Mouse (Mus musculus): ENCODE results near the gene Itga9. TPM values are rescaled to one million over a fixed set of nuclear protein-coding genes. Genes with fewer than 3 reads are reported as not detected.

Gene Itga9
- polyA plus RNA-seq, 1 experiment, result 8.2 TPM

- no peak for DNase-seq (ENCODE audit: low read depth, low spot score)
- WGBS, result 48% methylated on average over 7 of the region's 7 CpGs
Observed at GRCm38 (mm10) chr9:118838910-118839667, 232.6 kb downstream of the Itga9 start.

- 78% methylated on average over 6 of the region's 6 CpGs for WGBS
- DNase-seq (ENCODE audit: low read depth, low spot score), result no peak
Observed at GRCm38 (mm10) chr9:118841247-118841646, 234.8 kb downstream of the Itga9 start.

GRCm38 (mm10) chr9:118841907-118842432, 235.5 kb downstream of the Itga9 start:
- 75% methylated on average over 7 of the region's 7 CpGs for WGBS
- DNase-seq (ENCODE audit: low read depth, low spot score), result no peak

GRCm38 (mm10) chr9:118843711-118844110, 237.2 kb downstream of the Itga9 start:
- WGBS, result 67% methylated on average over 5 of the region's 5 CpGs
- no peak for DNase-seq (ENCODE audit: low read depth, low spot score)

- no peak for DNase-seq (ENCODE audit: low read depth, low spot score)
- 82% methylated on average over 5 of the region's 5 CpGs for WGBS
Observed at GRCm38 (mm10) chr9:118845003-118845402, 238.5 kb downstream of the Itga9 start.

GRCm38 (mm10) chr9:118846766-118847165, 240.3 kb downstream of the Itga9 start:
- WGBS, result 41% methylated on average over 3 of the region's 3 CpGs
- no peak for DNase-seq (ENCODE audit: low read depth, low spot score)

- WGBS, result 70% methylated on average over 9 of the region's 9 CpGs
Observed at GRCm38 (mm10) chr9:118856665-118857064, 250.2 kb downstream of the Itga9 start.

GRCm38 (mm10) chr9:118860613-118861141, 254.2 kb downstream of the Itga9 start:
- WGBS, result 86% methylated on average over 12 of the region's 12 CpGs
- DNase-seq (ENCODE audit: low read depth, low spot score), result no peak

More at GRCm38 (mm10) chr9:118856665-118857064, 250.2 kb downstream of the Itga9 start:
- no peak for DNase-seq (ENCODE audit: low read depth, low spot score)

GRCm38 (mm10) chr9:118862214-118862613, 255.7 kb downstream of the Itga9 start:
- WGBS, result 79% methylated on average over 12 of the region's 12 CpGs

GRCm38 (mm10) chr9:118862852-118863260, 256.4 kb downstream of the Itga9 start:
- DNase-seq (ENCODE audit: low read depth, low spot score), result no peak
- 56% methylated on average over 9 of the region's 9 CpGs for WGBS

More at GRCm38 (mm10) chr9:118862214-118862613, 255.7 kb downstream of the Itga9 start:
- no peak for DNase-seq (ENCODE audit: low read depth, low spot score)

- 89% methylated on average over 8 of the region's 8 CpGs for WGBS
Observed at GRCm38 (mm10) chr9:118863528-118863927, 257.0 kb downstream of the Itga9 start.

GRCm38 (mm10) chr9:118866949-118867348, 260.5 kb downstream of the Itga9 start:
- DNase-seq (ENCODE audit: low read depth, low spot score), result no peak
- WGBS, result 88% methylated on average over 2 of the region's 2 CpGs

More at GRCm38 (mm10) chr9:118863528-118863927, 257.0 kb downstream of the Itga9 start:
- DNase-seq (ENCODE audit: low read depth, low spot score), result no peak

- 77% methylated on average over 8 of the region's 8 CpGs for WGBS
- no peak for DNase-seq (ENCODE audit: low read depth, low spot score)
Observed at GRCm38 (mm10) chr9:118867851-118868250, 261.4 kb downstream of the Itga9 start.

- WGBS, result 39% methylated on average over 4 of the region's 4 CpGs
- peak; percentile 27 for DNase-seq (ENCODE audit: low read depth, low spot score)
Observed at GRCm38 (mm10) chr9:118871089-118871488, 264.6 kb downstream of the Itga9 start.

- 76% methylated on average over 12 of the region's 12 CpGs for WGBS
- DNase-seq (ENCODE audit: low read depth, low spot score), result no peak
Observed at GRCm38 (mm10) chr9:118873031-118873430, 266.5 kb downstream of the Itga9 start.

- WGBS, result 83% methylated on average over 3 of the region's 3 CpGs
- no peak for DNase-seq (ENCODE audit: low read depth, low spot score)
Observed at GRCm38 (mm10) chr9:118873596-118873995, 267.1 kb downstream of the Itga9 start.

- no peak for DNase-seq (ENCODE audit: low read depth, low spot score)
- 63% methylated on average over 4 of the region's 4 CpGs for WGBS
Observed at GRCm38 (mm10) chr9:118875705-118876104, 269.2 kb downstream of the Itga9 start.

- DNase-seq (ENCODE audit: low read depth, low spot score), result no peak
- WGBS, result 66% methylated on average over 10 of the region's 10 CpGs
Observed at GRCm38 (mm10) chr9:118876902-118877301, 270.4 kb downstream of the Itga9 start.

GRCm38 (mm10) chr9:118877365-118878008, 271.0 kb downstream of the Itga9 start:
- DNase-seq (ENCODE audit: low read depth, low spot score), result no peak
- WGBS, result 56% methylated on average over 7 of the region's 7 CpGs

- 89% methylated on average over 11 of the region's 11 CpGs for WGBS
- DNase-seq (ENCODE audit: low read depth, low spot score), result no peak
Observed at GRCm38 (mm10) chr9:118878596-118878995, 272.1 kb downstream of the Itga9 start.
